Mouse (Mus musculus): ENCODE measurements at regions not wholly inside any gene's neighbourhood (a gene's known extent, or its start where the extent isn't known, plus 50 kb on each side); places are given as distances from the start of the nearest gene placed in this dataset.

DNA sequence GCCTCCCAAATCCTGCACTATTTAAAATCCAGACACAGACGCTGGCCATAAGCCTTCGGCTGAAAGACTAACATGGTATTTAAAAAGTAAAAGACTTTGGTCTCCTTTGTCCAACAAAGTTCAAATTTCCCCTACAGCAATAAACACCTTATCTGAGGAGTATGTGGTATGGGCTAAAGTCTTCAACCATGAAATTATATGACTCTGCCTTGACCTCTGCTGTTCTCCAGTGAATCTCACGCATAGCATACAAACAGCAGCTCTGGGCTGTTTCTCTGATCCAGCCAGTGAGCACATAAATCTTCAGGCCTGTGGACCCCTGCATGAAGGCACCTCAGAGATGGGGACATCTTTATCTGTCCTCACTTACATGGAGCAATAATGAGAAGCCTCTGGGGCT is 627.8 kb downstream of the Hs3st4 start:
- TF ChIP-seq CTCF (IDR thresholded peaks at IDR 0.05; ENCODE audit: extremely low read depth, insufficient read length, insufficient replicate concordance, low read depth, low read length) (no peak), POLR2A (IDR thresholded peaks at IDR 0.05; ENCODE audit: low read depth, low read length) (no peak)
